Mouse (Mus musculus): Measurements from ENCODE around the gene Gm5416.
"Not testable (repeated sequence)": the region's sequence is repeated elsewhere in the genome, so short reads cannot be mapped to it uniquely, and the experiment has no call there.

Gene Gm5416

DNA sequence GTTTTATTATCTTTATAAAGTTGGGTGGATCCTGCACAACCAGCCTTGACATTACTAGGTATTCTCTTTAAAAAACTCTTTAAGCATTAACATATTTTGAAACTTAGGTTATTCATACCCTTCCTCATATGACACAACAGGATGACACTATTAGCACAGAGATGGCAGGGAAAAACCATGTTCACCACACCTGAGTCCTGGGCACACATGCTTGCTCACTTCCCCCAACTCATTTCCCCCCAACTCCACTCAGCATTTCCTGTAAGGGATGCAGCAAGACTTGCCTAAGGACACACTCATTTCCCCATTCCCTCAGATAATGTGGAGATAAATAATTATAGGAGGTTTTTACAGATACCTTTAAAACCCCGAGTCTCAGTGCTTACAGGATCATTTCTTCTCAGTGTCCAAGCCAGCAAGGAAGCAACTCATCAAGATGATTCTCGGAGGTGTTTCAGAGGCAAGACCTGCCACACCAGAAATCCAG lies at the start of gene Gm5416:
Gene Gm5416, plus strand, starts transcription at position 437 of the 487 bp plus-strand sequence.
- no peak for DNase-seq

GRCm38 (mm10) chr16:36167841-36168240 lies 42.4 kb upstream of the Gm5416 start:
- DNase-seq, result not testable (repeated sequence)

GRCm38 (mm10) chr16:36176108-36176507 lies 34.1 kb upstream of the Gm5416 start:
- DNase-seq, result no peak

DNA sequence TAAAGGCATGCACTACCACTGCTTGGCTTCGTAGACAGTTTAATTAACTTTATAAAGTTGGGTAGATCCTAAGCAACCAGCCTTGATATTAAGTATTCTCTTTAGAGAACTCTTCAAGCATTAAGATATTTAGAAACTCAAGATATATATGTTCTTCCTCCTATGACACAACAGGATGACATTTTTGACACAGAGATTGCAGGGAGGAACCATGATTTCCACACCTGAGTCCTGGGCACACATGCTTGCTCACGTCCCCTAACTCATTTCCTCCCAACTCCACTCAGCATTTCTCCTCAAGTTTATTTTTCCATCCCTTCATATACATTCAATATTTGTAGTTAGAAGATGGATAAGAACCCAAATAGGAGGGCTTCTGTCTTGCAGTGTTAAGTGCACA lies 30.3 kb upstream of the Gm5416 start:
- DNase-seq, result no peak

DNA sequence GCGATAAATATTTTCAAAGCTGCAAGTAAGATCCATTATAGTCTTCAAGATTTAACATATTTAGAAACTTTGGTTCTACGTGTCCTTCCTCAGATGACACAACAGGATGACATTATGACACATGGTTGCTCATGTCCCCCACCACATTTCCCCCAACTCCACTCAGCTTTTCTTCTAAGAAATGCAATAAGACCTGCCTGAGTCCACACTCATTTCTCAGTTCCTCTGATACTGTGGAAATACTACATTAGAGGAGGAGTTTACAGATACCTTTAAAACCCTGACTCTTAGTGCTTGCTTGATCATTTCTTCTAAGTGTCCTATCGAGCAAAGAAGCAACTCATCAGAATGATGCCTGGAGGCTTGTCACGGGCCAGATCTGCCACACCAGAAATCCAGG lies 26.3 kb upstream of the Gm5416 start, which contains the start of gene Gm5483:
Gene Gm5483, plus strand, starts transcription at position 301 of the 400 bp plus-strand sequence.
- not testable (repeated sequence) for DNase-seq

- no peak for DNase-seq
These were observed 11.0 kb upstream of the Gm5416 start for GRCm38 (mm10) chr16:36199226-36199625.

- no peak for DNase-seq
These were observed 6.4 kb upstream of the Gm5416 start for GRCm38 (mm10) chr16:36203846-36204245.

DNA sequence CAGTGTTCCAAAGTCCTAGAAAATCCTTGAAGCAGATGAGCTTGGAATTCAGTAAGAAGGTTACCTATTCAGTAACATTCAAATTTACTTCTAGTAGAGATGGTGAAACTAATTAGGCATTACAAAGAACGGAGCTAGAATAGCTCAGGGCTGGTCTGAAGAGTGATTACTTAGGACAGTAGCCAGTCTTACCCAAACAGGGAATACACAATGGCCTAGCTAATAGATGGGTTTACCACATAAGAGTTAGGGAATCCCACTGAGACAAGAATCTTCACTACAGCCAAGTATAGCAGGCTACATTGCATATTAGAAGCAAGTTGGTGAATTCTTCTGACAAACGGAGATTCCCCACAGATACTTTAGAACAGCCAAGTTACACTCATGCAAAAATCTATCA lies 4.5 kb upstream of the Gm5416 start:
- not testable (repeated sequence) for DNase-seq

DNA sequence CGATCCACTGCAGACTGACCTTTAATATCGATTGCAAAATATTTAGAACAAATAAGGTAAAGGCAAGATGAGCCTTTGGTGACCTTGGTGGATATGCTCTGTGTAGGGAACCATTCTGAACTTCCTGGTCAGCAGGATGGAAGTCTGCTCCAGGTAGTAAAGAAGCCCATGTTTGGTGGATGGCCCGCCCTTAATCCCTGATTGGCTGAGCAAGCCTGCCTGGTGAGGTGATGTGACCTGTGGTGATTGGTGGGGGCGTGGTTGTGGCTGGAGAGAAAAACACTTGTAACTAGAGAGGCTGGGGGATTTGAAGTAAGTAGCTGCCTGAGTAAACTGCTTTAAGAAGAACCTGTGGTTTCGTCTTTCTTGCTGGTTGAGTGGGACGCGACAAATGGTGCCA lies 11.0 kb downstream of the Gm5416 start, which contains the start of gene 2010005H15Rik:
Gene 2010005H15Rik, plus strand, starts transcription at position 301 of the 400 bp plus-strand sequence.
- not testable (repeated sequence) for DNase-seq

- DNase-seq, result not testable (repeated sequence)
These were observed 50.4 kb downstream of the Gm5416 start for GRCm38 (mm10) chr16:36260585-36260984.
